Mouse (Mus musculus) neural tube, embryonic 12.5 days (tissue): ENCODE measurements at regions not wholly inside any gene's neighbourhood (a gene's known extent, or its start where the extent isn't known, plus 50 kb on each side); places are given as distances from the start of the nearest gene placed in this dataset.

Source experiments
- ATAC-seq: fragments of 200-750 bp; cut with Nextera tagmentation; 2 replicates; pipeline ENCODE4 v1.8.0; 2017; ENCODE audit warnings: low read depth, mild to moderate bottlenecking, moderate TSS enrichment, moderate library complexity; ENCODE audit not compliant: low FRiP score
- H3K27ac ChIP-seq: fragments of 300-500 bp; sonication (generic); 2 replicates; pipeline ENCODE4 v1.5.1; 2016
- H3K27me3 ChIP-seq: fragments of 300-500 bp; sonication (generic); replicated peaks from 2 replicates; pipeline ENCODE4 v1.6.1; 2016; ENCODE audit warnings: mild to moderate bottlenecking
- H3K36me3 ChIP-seq: fragments of 300-500 bp; sonication (generic); 2 replicates; pipeline ENCODE4 v1.6.1; 2016; ENCODE audit warnings: mild to moderate bottlenecking
- H3K4me1 ChIP-seq: fragments of 300-500 bp; sonication (generic); 2 replicates; pipeline ENCODE4 v1.6.1; 2016
- H3K4me2 ChIP-seq: fragments of 300-500 bp; sonication (generic); replicated peaks from 2 replicates; pipeline ENCODE4 v1.6.1; 2016; ENCODE audit warnings: mild to moderate bottlenecking
- H3K4me3 ChIP-seq: fragments of 300-500 bp; sonication (generic); 2 replicates; pipeline ENCODE4 v1.5.1; 2016
- H3K9ac ChIP-seq: fragments of 300-500 bp; sonication (generic); 2 replicates; pipeline ENCODE4 v1.6.1; 2016; ENCODE audit warnings: mild to moderate bottlenecking
- H3K9me3 ChIP-seq: fragments of 300-500 bp; sonication (generic); 2 replicates; pipeline ENCODE4 v1.6.1; 2016; ENCODE audit warnings: mild to moderate bottlenecking
- WGBS: fragments of 180-500 bp; shearing (Covaris S2); methylation state at CpG from one replicate; pipeline ENCODE4 v1.1.7; 2016; 5-methylcytosine and 5-hydroxymethylcytosine counted together

DNA sequence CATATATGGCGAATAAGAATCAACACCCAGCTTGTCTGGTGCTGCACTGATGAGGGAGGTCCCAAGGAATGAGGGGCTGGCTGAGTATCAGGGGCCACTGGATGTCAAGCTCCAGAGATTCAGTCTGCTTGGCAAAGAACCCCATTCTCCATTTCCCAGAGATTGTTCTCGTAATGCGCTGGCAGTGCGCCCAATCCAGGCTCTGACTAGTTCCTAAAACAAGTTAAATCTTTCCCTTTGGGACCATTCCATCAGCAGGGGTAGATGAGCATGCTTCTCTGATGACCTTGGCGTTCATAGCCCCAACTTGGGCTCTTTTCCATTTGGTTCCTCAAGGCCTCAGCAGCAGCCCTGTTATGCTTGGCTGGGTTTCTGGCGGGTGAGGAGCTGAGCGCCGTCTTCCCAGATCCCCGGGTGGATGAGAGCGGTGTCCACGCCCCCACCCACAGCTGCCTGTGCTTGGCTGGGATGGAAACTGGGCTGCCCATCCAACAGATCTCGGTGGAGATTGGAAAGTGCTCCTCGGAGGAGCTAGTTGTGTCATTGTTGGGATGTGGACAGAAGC lies 239.0 kb downstream of the 4933412E24Rik start:
- no peak overlapping the region for H3K9ac ChIP-seq
- no peak overlapping the region for H3K4me2 ChIP-seq
- no peaks in the 10 kb centered on the region for H3K9me3 ChIP-seq
- H3K4me3 ChIP-seq: no peak overlapping the region
- ATAC-seq: no peak
- no peaks in the 10 kb centered on the region for H3K27me3 ChIP-seq
- H3K36me3 ChIP-seq: no peaks in the 10 kb centered on the region
- no peaks in the 10 kb centered on the region for H3K4me1 ChIP-seq
- WGBS: 89% methylated on average over 13 of the region's 13 CpGs
- H3K27ac ChIP-seq: no peak overlapping the region

DNA sequence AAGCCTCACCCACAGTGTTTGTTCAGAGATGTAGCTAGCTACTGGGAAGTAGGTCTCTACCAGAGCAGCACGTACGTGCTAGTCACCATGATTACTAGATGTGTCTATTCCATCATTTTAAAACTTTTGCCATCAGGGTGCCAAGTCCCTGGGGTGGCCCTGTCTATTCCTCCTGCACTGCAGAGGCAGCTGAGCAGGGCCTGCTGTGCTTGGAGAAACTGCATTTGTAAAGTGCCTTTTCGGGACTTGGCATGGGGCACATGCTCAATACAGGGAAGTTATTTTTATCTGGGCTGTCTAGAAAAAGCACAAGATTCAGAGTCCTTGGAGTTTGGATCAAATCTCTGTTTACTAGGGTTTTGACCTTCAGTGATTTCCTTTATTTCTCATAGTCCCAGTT lies 240.6 kb downstream of the 4933412E24Rik start:
- Histone ChIP-seq H3K27ac (no peak overlapping the region), H3K27me3 (no peaks in the 10 kb centered on the region), H3K36me3 (no peaks in the 10 kb centered on the region), H3K4me1 (no peaks in the 10 kb centered on the region), H3K9ac (no peak overlapping the region), H3K4me3 (no peak overlapping the region), H3K9me3 (peaks cover 5% of the 10 kb centered on the region; the same call in 1 of the 2 replicates), H3K4me2 (no peak overlapping the region)
- ATAC-seq: no peak
- 93% methylated on average over 3 of the region's 3 CpGs for WGBS

DNA sequence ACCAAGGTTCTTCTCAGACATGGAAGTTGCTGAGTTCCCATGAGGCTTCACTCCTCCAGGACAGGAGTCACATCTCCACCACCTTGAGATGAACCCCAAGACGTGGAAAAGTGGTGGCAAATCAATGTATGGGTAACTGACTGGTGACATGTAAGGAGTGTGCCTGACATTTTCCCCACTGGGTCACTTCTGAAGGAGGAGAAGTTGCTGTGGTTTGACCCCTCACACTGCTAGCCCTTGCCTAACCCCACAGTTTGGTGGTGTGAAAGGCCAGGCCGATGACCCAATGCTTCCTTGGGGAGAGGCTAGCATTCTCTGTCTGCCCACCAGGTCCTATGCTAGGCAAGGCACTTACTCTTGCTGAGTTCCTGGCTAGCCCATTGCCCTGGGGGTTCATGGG lies 242.4 kb downstream of the 4933412E24Rik start:
- Histone ChIP-seq H3K9ac (no peak overlapping the region), H3K27ac (no peak overlapping the region), H3K27me3 (no peaks in the 10 kb centered on the region), H3K4me1 (no peaks in the 10 kb centered on the region), H3K36me3 (no peaks in the 10 kb centered on the region), H3K4me2 (no peak overlapping the region), H3K9me3 (peaks cover 5% of the 10 kb centered on the region; the same call in 1 of the 2 replicates), H3K4me3 (no peak overlapping the region)
- WGBS: 81% methylated on average over 2 of the region's 2 CpGs
- no peak for ATAC-seq

DNA sequence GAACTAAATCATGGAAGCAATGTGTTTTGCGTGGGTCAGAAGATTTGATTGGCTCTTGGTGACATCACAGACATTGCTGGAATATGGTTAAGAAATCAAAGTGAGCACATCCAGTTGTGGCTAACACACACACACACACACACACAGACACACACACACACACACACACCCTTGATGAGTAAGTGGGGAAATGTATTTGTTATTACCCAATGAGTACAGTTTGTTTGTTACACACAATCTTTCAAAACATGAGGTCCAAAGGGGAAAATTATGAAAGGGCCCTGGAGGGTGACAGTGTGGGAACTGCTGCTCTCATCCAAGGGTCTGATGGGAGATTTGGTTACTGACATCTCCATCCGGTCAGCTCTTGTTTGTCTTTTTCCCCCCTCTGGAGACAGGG lies 243.8 kb downstream of the 4933412E24Rik start:
- Histone ChIP-seq H3K27ac (no peak overlapping the region), H3K9me3 (peaks cover 5% of the 10 kb centered on the region; the same call in 1 of the 2 replicates), H3K4me1 (no peaks in the 10 kb centered on the region), H3K36me3 (no peaks in the 10 kb centered on the region), H3K4me3 (no peak overlapping the region), H3K9ac (no peak overlapping the region), H3K27me3 (no peaks in the 10 kb centered on the region), H3K4me2 (no peak overlapping the region)
- ATAC-seq: no peak
- 89% methylated on average over 2 of the region's 2 CpGs for WGBS

DNA sequence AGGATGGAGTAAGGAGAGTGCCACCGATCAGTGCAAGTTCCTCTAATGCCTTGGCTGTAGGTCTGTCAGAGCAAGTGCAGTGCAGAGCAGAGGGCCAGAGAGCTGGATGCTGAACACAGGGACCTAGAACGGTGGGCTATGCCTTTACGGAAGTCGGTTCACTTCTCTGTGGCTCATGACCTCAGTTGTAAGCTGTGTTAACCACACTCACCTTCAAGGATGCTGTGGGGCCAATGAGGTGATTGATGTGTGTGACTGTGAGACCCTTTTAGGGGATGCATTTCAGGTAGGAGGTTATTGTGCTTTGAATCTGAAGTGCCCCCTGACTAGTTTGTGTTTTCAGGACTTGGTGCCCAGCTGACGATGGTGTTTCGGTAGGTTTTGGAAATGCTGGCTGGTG lies 254.4 kb downstream of the 4933412E24Rik start:
- WGBS: 97% methylated on average over 6 of the region's 6 CpGs
- Histone ChIP-seq H3K36me3 (no peaks in the 10 kb centered on the region), H3K27me3 (no peaks in the 10 kb centered on the region), H3K27ac (no peak overlapping the region), H3K4me1 (no peaks in the 10 kb centered on the region), H3K9ac (no peak overlapping the region), H3K4me3 (no peak overlapping the region), H3K9me3 (no peaks in the 10 kb centered on the region), H3K4me2 (no peak overlapping the region)
- no peak for ATAC-seq

DNA sequence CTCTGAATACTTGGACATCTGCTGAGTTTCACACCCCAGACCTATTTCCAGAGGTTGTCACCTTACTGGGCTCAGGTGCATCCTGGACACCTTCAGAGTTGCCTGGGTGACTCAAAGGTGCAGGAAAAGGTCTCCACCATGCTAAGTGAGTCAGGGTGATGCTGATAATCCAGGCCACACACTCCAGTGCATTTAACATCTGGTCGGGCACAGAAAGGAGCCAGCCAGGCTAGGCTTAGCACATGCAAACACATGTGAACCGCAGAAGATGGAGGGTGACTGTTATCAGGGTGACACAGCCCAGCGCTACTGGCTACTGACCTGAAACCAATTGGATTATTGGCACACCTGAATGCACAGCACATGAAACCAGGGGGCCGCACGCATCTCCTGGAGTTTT lies 255.9 kb downstream of the 4933412E24Rik start:
- ATAC-seq: no peak
- H3K36me3 ChIP-seq: no peaks in the 10 kb centered on the region
- no peak overlapping the region for H3K27ac ChIP-seq
- H3K9me3 ChIP-seq: no peaks in the 10 kb centered on the region
- H3K4me1 ChIP-seq: no peaks in the 10 kb centered on the region
- H3K4me2 ChIP-seq: no peak overlapping the region
- WGBS: 90% methylated on average over 5 of the region's 5 CpGs
- H3K27me3 ChIP-seq: no peaks in the 10 kb centered on the region
- H3K4me3 ChIP-seq: no peak overlapping the region
- no peak overlapping the region for H3K9ac ChIP-seq

DNA sequence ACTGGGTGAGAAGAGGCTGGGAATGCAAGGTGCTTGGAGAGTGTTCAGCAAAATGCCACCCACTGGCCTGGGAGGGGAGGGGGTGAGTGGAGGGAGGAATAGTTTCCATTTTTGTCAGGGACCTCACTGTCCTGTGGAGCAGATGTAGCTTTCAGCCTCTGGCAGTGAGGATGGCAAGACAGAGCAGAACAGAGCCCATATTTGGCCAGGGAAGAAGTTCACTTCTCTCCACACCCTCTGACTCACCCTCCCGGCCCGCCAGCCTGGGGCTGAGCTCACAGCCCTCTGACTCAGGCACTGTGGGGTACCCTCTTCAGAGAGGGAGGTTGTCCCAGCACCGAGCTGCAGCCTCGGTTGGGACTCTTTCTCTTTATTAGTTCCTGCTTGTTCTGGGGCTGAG lies 256.8 kb downstream of the 4933412E24Rik start:
- no peaks in the 10 kb centered on the region for H3K27me3 ChIP-seq
- H3K9ac ChIP-seq: no peak overlapping the region
- H3K4me1 ChIP-seq: no peaks in the 10 kb centered on the region
- no peak overlapping the region for H3K4me2 ChIP-seq
- H3K36me3 ChIP-seq: no peaks in the 10 kb centered on the region
- 44% methylated on average over 4 of the region's 4 CpGs for WGBS
- no peak overlapping the region for H3K27ac ChIP-seq
- H3K9me3 ChIP-seq: no peaks in the 10 kb centered on the region
- ATAC-seq: no peak
- no peak overlapping the region for H3K4me3 ChIP-seq

DNA sequence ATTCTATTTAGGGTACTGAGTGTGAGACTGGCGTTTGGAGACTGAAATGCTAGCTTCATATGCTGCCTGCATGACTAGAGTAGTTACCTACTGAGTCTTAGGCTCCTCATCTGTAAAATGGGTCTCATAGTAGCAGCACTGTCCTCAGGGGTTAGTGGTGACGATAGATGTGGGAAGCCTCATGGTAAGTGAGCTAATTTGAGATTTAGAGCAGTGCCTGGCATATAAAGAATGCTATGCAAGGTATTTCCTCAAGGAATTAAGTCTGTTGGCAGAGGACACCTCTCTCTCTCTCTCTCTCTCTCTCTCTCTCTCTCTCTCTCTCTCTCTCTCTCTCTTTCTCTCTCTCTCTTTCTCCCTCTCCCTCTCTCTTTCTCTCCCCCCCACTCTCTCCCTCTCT lies 257.4 kb downstream of the 4933412E24Rik start:
- H3K4me1 ChIP-seq: no peaks in the 10 kb centered on the region
- no peak overlapping the region for H3K9ac ChIP-seq
- H3K4me2 ChIP-seq: no peak overlapping the region
- H3K9me3 ChIP-seq: no peaks in the 10 kb centered on the region
- no peak for ATAC-seq
- no peaks in the 10 kb centered on the region for H3K27me3 ChIP-seq
- 79% methylated on average over 2 of the region's 2 CpGs for WGBS
- no peak overlapping the region for H3K27ac ChIP-seq
- no peak overlapping the region for H3K4me3 ChIP-seq
- H3K36me3 ChIP-seq: no peaks in the 10 kb centered on the region

DNA sequence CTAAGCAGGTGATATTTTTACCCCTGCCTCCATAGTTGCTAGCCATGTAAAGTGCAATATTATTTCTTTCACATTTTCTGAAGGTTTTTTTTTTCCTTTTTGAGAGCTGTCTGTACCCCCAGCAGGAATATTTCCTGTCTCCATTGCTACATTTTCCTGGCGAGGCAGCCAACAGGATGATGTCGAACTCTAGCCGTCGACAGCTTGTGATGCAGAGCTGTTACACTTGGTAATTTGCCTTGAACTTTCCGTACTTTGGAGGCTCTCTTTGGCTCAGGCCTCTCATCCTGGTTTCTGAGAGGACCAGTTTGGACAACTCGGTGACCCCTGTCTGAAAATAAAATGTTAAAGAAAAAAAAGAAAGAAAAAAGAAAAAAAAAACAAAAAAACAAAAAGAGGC lies 260.3 kb downstream of the 4933412E24Rik start:
- Histone ChIP-seq H3K4me2 (no peak overlapping the region), H3K9me3 (no peaks in the 10 kb centered on the region), H3K27me3 (no peaks in the 10 kb centered on the region), H3K4me1 (no peaks in the 10 kb centered on the region), H3K4me3 (no peak overlapping the region), H3K27ac (no peak overlapping the region), H3K36me3 (no peaks in the 10 kb centered on the region), H3K9ac (no peak overlapping the region)
- ATAC-seq: no peak
- 81% methylated on average over 6 of the region's 6 CpGs for WGBS

DNA sequence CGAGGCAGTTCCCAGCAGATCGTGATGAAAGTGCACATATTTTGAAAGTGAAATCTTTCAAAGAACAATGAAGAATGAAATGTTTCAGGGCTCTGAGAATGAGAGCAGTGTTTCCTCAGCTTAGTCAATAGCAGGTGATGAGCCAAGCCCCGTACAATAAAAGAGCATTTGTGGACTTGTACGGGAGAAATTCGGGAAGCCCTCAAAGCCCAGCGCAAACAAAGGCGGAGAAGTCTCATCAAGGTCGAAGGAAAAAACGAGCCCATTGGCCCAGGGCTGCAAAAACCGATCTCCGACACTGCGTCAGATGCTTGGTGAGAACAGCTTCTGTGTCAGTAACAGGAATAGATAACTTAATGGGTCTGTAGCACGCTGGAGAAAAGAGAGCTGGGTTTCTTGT lies 261.5 kb downstream of the 4933412E24Rik start:
- Histone ChIP-seq H3K27ac (no peak overlapping the region), H3K4me1 (no peaks in the 10 kb centered on the region), H3K4me3 (no peak overlapping the region), H3K4me2 (no peak overlapping the region), H3K36me3 (no peaks in the 10 kb centered on the region), H3K9me3 (no peaks in the 10 kb centered on the region), H3K27me3 (no peaks in the 10 kb centered on the region), H3K9ac (no peak overlapping the region)
- ATAC-seq: no peak
- 69% methylated on average over 13 of the region's 13 CpGs for WGBS

DNA sequence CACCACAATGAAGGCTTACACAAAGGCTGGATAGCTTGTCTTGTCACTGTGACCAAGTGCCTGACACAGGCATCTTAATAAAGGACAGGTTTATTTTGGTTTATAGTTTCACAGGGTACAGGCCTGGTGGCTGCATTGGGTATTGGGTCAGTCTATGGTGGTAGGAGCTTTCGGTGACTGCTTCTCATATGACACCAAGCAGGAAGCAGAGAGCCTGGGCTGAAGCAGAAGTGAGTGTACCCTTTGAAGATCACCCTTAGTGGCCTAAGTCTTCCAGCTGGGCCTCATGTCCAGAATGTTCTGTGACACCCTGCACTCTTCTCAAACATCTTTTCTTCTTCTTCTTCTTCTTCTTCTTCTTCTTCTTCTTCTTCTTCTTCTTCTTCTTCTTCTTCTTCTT lies 264.1 kb downstream of the 4933412E24Rik start:
- Histone ChIP-seq H3K9ac (no peak overlapping the region), H3K4me3 (no peak overlapping the region), H3K4me2 (no peak overlapping the region), H3K4me1 (no peaks in the 10 kb centered on the region), H3K27ac (no peak overlapping the region), H3K36me3 (no peaks in the 10 kb centered on the region), H3K9me3 (no peaks in the 10 kb centered on the region), H3K27me3 (no peaks in the 10 kb centered on the region)
- 89% methylated on average over 1 of the region's 1 CpGs for WGBS
- no peak for ATAC-seq

DNA sequence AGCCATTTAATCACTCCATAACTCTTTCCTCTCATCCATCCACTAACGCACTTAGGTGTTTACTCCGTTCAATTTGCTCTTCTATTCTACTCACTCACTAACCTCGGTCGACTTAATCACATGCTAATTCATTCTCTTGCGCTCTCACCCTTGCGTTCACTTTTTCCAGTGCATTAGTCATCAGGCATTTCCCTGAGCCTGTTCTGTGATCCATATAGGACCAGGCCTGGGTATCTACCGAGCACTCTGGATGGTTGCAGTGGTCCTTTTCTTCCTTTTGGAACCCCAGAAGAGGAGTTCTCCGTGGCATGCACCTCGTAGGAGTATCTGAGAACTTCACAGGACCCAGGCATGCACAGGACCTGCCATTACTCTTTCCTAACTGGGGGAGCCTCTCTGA lies 270.1 kb downstream of the 4933412E24Rik start:
- 74% methylated on average over 9 of the region's 9 CpGs for WGBS
- no peak overlapping the region for H3K4me2 ChIP-seq

DNA sequence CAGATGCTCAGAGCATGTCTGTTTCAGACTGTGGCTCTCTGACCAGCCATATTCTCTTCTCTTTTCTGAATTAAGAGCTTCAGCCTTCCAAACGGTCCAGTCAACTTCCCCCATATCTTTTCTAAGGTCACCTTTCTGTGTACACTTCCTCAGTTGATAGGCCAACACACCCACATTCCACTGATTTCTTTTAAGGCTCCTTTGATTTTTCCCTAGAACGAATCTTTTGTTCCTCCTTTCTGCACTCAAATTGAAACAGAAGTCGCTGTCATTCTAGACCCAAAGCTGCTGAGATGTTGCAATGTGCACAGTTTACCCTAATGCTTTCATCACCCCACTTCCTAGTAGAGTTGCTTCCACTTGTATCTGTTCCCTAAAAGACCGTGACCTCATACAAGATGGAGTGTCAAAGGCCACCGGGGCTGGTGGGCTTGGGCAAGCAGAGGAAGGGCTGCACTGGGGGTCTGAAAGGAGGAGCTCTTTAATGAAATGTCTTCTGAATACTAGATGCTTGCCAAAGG lies 271.9 kb downstream of the 4933412E24Rik start:
- H3K9ac ChIP-seq: no peak overlapping the region
- H3K9me3 ChIP-seq: no peaks in the 10 kb centered on the region
- WGBS: 69% methylated on average over 5 of the region's 5 CpGs
- ATAC-seq: no peak
- no peaks in the 10 kb centered on the region for H3K4me1 ChIP-seq
- no peak overlapping the region for H3K4me2 ChIP-seq
- no peak overlapping the region for H3K4me3 ChIP-seq
- no peaks in the 10 kb centered on the region for H3K27me3 ChIP-seq
- no peak overlapping the region for H3K27ac ChIP-seq
- no peaks in the 10 kb centered on the region for H3K36me3 ChIP-seq

More for the DNA sequence above, 270.1 kb downstream of the 4933412E24Rik start:
- H3K9ac ChIP-seq: no peak overlapping the region
- H3K9me3 ChIP-seq: no peaks in the 10 kb centered on the region
- H3K36me3 ChIP-seq: no peaks in the 10 kb centered on the region
- no peaks in the 10 kb centered on the region for H3K27me3 ChIP-seq
- H3K4me1 ChIP-seq: no peaks in the 10 kb centered on the region
- H3K27ac ChIP-seq: no peak overlapping the region
- no peak overlapping the region for H3K4me3 ChIP-seq
- no peak for ATAC-seq
